Mouse (Mus musculus): ENCODE results near the gene Gm19668. TPM values are rescaled to one million over a fixed set of nuclear protein-coding genes. Genes with fewer than 3 reads are reported as not detected.
"Not testable (repeated sequence)": the region's sequence is repeated elsewhere in the genome, so short reads cannot be mapped to it uniquely, and the experiment has no call there.

Gm19668 gene
- polyA plus RNA-seq, 2 experiments from 2014 or later = not detected

DNA sequence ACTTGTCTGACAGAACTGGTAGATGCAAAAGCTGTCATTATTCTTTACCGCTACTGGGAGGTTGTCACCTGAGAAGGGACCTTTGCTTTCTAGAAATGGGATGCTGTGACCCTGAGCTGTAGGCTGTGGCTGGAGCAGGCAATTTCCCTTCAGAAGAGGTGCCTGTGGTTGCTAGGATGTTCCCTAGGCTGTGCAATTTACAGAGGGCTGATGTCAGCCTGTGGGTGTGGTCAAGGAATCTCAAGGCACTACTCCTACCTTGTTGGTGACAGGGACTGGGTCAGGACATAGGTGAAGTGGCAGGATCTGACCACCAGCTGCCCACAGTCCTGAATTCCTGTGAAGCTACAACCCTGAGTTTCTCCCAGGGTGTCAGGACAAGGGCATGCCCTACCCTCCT, 29.2 kb downstream of the Gm19668 start:
- ATAC-seq = no peak

DNA sequence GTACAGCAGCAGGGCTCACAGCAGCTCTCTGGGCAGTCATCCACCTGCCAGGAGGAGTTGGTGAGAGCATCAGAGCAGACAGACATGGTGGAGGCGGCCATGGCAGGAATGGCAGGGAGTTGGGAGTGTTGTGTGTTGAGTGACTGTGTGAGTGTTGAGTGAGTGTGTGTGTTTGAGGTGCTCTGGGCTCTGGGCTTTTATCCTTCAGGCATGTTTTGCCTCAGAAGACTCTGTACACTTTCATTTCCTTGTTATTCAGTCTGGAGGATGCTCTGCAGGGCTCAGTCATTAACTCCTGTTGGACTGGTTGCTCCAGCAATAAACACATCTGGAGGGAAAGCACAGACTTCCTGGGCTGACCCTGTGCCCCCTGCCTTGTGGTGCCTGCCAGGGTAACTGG, 39.4 kb downstream of the Gm19668 start, which contains the start of gene Gm3233:
Gm3233 (minus strand) TSS at position 101 of the 400 bp plus-strand sequence.
- ATAC-seq = not testable (repeated sequence)

DNA sequence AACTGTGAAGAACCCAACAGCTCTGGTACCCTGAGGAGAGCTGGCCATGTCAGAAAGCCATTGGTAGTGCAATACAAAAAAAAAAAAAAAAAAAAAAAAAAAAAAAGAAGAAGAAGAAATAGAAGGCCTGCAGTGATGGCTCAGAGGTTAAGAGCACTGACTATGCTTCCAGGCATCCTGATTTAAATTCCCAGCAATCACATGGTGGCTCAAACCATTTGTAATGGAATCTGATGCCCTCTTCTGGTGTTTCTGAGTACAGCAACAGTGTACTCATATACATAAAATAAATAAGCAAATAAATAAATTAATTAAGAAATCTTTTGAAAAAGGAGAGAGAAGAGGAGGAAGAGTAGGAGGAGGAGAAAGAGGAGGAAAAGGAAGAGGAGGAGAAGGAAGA, 45.5 kb downstream of the Gm19668 start:
- ATAC-seq = no peak

DNA sequence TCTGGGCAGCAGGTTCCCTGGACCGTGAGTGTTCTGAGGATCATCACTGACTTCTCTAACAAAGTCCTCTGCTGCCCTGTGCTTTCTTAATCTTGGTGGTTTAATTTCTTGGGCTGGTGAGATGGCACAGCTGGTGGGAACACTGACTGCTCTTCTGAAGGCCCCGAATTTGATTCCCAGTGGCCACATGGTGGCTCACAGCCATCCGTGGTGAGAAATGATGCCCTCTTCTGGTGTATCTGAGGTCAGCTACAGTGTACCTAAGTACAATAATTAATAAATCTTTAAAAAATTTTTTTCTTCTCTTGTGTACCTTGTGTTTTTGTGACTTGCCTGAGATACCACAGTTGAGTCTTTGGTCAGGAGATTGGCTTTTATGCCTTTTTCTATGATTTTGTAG, 46.6 kb downstream of the Gm19668 start:
- not testable (repeated sequence) for ATAC-seq

DNA sequence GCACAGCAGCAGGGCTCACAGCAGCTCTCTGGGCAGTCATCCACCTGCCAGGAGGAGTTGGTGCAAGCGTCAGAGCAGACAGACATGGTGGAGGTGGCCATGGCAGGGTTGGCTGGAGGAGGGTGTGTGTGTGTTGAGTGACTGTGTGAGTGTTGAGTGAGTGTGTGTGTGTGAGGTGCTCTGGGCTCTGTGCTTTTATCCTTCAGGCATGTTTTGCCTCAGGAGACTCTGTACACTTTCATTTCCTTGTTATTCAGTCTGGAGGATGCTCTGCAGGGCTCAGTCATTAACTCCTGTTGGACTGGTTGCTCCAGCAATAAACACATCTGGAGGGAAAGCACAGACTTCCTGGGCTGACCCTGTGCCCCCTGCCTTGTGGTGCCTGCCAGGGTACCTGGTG, 47.7 kb downstream of the Gm19668 start, which contains the start of gene Gm9736:
Gm9736 (minus strand) TSS at position 101 of the 400 bp plus-strand sequence.
- not testable (repeated sequence) for ATAC-seq

DNA sequence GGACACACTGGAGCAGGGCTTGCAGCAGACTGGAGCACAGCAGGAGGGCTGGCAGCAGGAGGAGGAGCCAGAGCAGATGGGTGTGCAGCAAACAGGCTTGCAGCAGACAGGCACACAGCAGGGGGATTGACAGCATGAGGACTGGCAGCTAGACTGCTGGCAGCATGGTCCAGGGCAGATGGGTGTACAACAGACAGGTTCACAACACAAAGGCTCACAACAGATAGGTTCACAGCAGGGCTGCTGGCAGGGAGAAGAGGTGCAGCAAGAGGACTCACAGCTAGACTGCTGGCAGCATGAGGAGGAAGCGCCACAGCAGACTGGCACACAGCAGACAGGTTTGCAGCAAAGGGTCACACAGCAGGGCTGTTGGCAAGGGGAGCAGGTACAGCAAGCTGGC, 48.2 kb downstream of the Gm19668 start:
- ATAC-seq = not testable (repeated sequence)

Other genes with a start within 250 kb of the Gm19668 start
- gene Pttg1ip, start 217.4 kb downstream of the Gm19668 start, polyA plus RNA-seq (2017; shearing (Covaris generic)) = 10 to 100 TPM; 85.6 to 92.6 TPM
- gene Sumo3, start 193.0 kb downstream of the Gm19668 start, polyA plus RNA-seq (2017; shearing (Covaris generic)) = 10 to 100 TPM; 75.5 to 83.8 TPM
- gene Gm49325, start 192.9 kb downstream of the Gm19668 start, polyA plus RNA-seq (2017; shearing (Covaris generic)) = 1 to 10 TPM in 1 of 2 experiments, not detected in 1; 6.5 TPM
- 10 to 100 TPM; 36.5 to 39.3 TPM for gene Ube2g2, start 176.9 kb downstream of the Gm19668 start, polyA plus RNA-seq (2017; shearing (Covaris generic))
- under 1 TPM; 0.38 to 0.40 TPM for gene Tspear, start 112.6 kb downstream of the Gm19668 start, polyA plus RNA-seq (2017; shearing (Covaris generic))
- gene Gm19402, start 108.4 kb downstream of the Gm19668 start, polyA plus RNA-seq (2017; shearing (Covaris generic)) = not detected
- not detected for gene Gm9508, start 101.9 kb downstream of the Gm19668 start, polyA plus RNA-seq (2017; shearing (Covaris generic))
- not detected for gene Gm10272, start 92.5 kb downstream of the Gm19668 start, polyA plus RNA-seq (2017; shearing (Covaris generic))
- not detected for gene Gm10024, start 87.7 kb downstream of the Gm19668 start, polyA plus RNA-seq (2017; shearing (Covaris generic))
- not detected for gene Gm10142, start 83.3 kb downstream of the Gm19668 start, polyA plus RNA-seq (2017; shearing (Covaris generic))
- not detected for gene Krtap12-1, start 78.5 kb downstream of the Gm19668 start, polyA plus RNA-seq (2017; shearing (Covaris generic))
- gene Gm10100, start 72.6 kb downstream of the Gm19668 start, polyA plus RNA-seq (2017; shearing (Covaris generic)) = not detected
- gene Gm18596, start 56.5 kb downstream of the Gm19668 start, polyA plus RNA-seq (2017; shearing (Covaris generic)) = not detected
- gene Gm9736, start 47.8 kb downstream of the Gm19668 start, polyA plus RNA-seq (2017; shearing (Covaris generic)) = not detected
- gene Gm3233, start 39.5 kb downstream of the Gm19668 start, polyA plus RNA-seq (2017; shearing (Covaris generic)) = not detected
- gene Gm3238, start 27.8 kb downstream of the Gm19668 start, polyA plus RNA-seq (2017; shearing (Covaris generic)) = not detected
- gene Gm7138, start 22.2 kb downstream of the Gm19668 start, polyA plus RNA-seq (2017; shearing (Covaris generic)) = not detected
- gene Gm3250, start 16.6 kb downstream of the Gm19668 start, polyA plus RNA-seq (2017; shearing (Covaris generic)) = not detected
- gene Gm7137, start 10.9 kb downstream of the Gm19668 start, polyA plus RNA-seq (2017; shearing (Covaris generic)) = not detected
- gene Gm9639, start 4.1 kb downstream of the Gm19668 start, polyA plus RNA-seq (2017; shearing (Covaris generic)) = not detected
- gene Gm9507, start 12.7 kb upstream of the Gm19668 start, polyA plus RNA-seq (2017; shearing (Covaris generic)) = not detected
- not detected for gene Gm2696, start 15.5 kb upstream of the Gm19668 start, polyA plus RNA-seq (2017; shearing (Covaris generic))
- gene Krtap10-4, start 28.0 kb upstream of the Gm19668 start, polyA plus RNA-seq (2017; shearing (Covaris generic)) = not detected
- gene Krtap10-10, start 36.8 kb upstream of the Gm19668 start, polyA plus RNA-seq (2017; shearing (Covaris generic)) = not detected
- not detected for gene Gm36176, start 47.7 kb upstream of the Gm19668 start, polyA plus RNA-seq (2017; shearing (Covaris generic))
- not detected for gene Gm10318, start 53.7 kb upstream of the Gm19668 start, polyA plus RNA-seq (2017; shearing (Covaris generic))
- not detected for gene Gm3285, start 62.8 kb upstream of the Gm19668 start, polyA plus RNA-seq (2017; shearing (Covaris generic))
- not detected for gene Lrrc3, start 103.4 kb upstream of the Gm19668 start, polyA plus RNA-seq (2017; shearing (Covaris generic))
- under 1 TPM; 0.38 TPM for gene Trpm2, start 171.4 kb upstream of the Gm19668 start, polyA plus RNA-seq (2017; shearing (Covaris generic))
- 10 to 100 TPM in 1 of 2 experiments, 1 to 10 TPM in 1; 7.1 to 11.1 TPM for gene 1810043G02Rik, start 179.4 kb upstream of the Gm19668 start, polyA plus RNA-seq (2017; shearing (Covaris generic))
- gene Pfkl, start 210.9 kb upstream of the Gm19668 start, polyA plus RNA-seq (2017; shearing (Covaris generic)) = 10 to 100 TPM; 40.4 to 82.9 TPM
- not detected for gene Dnmt3l, start 242.8 kb upstream of the Gm19668 start, polyA plus RNA-seq (2017; shearing (Covaris generic))
- under 1 TPM in 1 of 2 experiments, not detected in 1; 0.44 TPM for gene Aire, start 244.5 kb upstream of the Gm19668 start, polyA plus RNA-seq (2017; shearing (Covaris generic))

All from activated CD4-positive, CD25-positive, alpha-beta regulatory T cell, adult 4 months (primary cell).